Mouse (Mus musculus) MEL (cell line): ENCODE results near the gene Ipo5. TPM values are rescaled to one million over a fixed set of nuclear protein-coding genes. Genes with fewer than 3 reads are reported as not detected.

Source experiments
- DNase-seq: peaks from one replicate; pipeline ENCODE4 v3.0.0; 2011; ENCODE audit warnings: low read depth, low spot score
- H3K27ac ChIP-seq: 2 replicates; pipeline ENCODE4 v1.5.1; 2012; ENCODE audit warnings: low read depth, mild to moderate bottlenecking, control low read depth, low read length, moderate library complexity; ENCODE audit not compliant: control insufficient read depth
- H3K27me3 ChIP-seq, 2 experiments: fragments of 150-350 bp in 1 of 2; sonication (generic) in 1 of 2; 2 replicates each; pipeline ENCODE4 v1.6.1; 2012; ENCODE audit warnings: low read length in 2 of 2, mild to moderate bottlenecking in 2 of 2, improper control_type of control experiment in 1 of 2, moderate library complexity in 1 of 2; ENCODE audit not compliant: insufficient read depth in 2 of 2, control insufficient read depth in 1 of 2
- H3K36me3 ChIP-seq, 2 experiments: 2 replicates each; pipeline ENCODE4 v1.6.1; 2012 to 2014; ENCODE audit warnings: low read length in 2 of 2, improper control_type of control experiment in 1 of 2, inconsistent platforms in 1 of 2, mild to moderate bottlenecking in 1 of 2; ENCODE audit not compliant: insufficient read depth in 2 of 2, control insufficient read depth in 1 of 2
- H3K4me1 ChIP-seq, 2 experiments: fragments of 150-350 bp in 1 of 2; sonication (generic) in 1 of 2; 2 replicates each; pipeline ENCODE4 v1.6.1; 2012; ENCODE audit warnings: low read length in 2 of 2, improper control_type of control experiment in 1 of 2, mild to moderate bottlenecking in 1 of 2; ENCODE audit not compliant: insufficient read depth in 2 of 2, control insufficient read depth in 1 of 2
- H3K4me3 ChIP-seq, 2 experiments: fragments of 150-350 bp in 1 of 2; sonication (generic) in 1 of 2; 2 replicates each; pipeline ENCODE4 v1.5.1; 2012; ENCODE audit warnings: low read depth in 2 of 2, low read length in 2 of 2, mild to moderate bottlenecking in 2 of 2, moderate library complexity in 2 of 2, control low read depth in 1 of 2, improper control_type of control experiment in 1 of 2; ENCODE audit not compliant: control insufficient read depth in 1 of 2, insufficient read depth in 1 of 2
- H3K79me2 ChIP-seq: 2 replicates; pipeline ENCODE4 v1.6.1; 2012; ENCODE audit warnings: mild to moderate bottlenecking, low read length, moderate library complexity; ENCODE audit not compliant: control insufficient read depth, poor library complexity, insufficient read depth
- H3K9ac ChIP-seq: 2 replicates; pipeline ENCODE4 v1.6.1; 2012; ENCODE audit warnings: low read depth, mild to moderate bottlenecking, control low read depth, low read length, moderate library complexity; ENCODE audit not compliant: control insufficient read depth, poor library complexity, severe bottlenecking
- H3K9me3 ChIP-seq: fragments of 150-350 bp; sonication (generic); replicated peaks from 2 replicates; pipeline ENCODE4 v1.6.1; 2012; ENCODE audit warnings: mild to moderate bottlenecking, low read length, improper control_type of control experiment, moderate library complexity; ENCODE audit not compliant: insufficient read depth
- BHLHE40 ChIP-seq: IDR thresholded peaks from 2 replicates; pipeline ENCODE4 v1.6.1; 2012; ENCODE audit warnings: low read depth, mild to moderate bottlenecking, inconsistent platforms, low read length, improper control_type of control experiment, borderline replicate concordance
- CHD1 ChIP-seq: IDR thresholded peaks from 2 replicates; pipeline ENCODE4 v1.6.1; 2012; ENCODE audit warnings: low read depth, mild to moderate bottlenecking, inconsistent platforms, low read length, improper control_type of control experiment
- CTCF ChIP-seq, 3 experiments: IDR thresholded peaks in 2 of 3; conservative IDR thresholded peaks in 1 of 3; 2 replicates each; pipeline ENCODE4 v1.5.1; 2011 to 2012; ENCODE audit warnings: low read length in 3 of 3, low read depth in 2 of 3, mild to moderate bottlenecking in 2 of 3, improper control_type of control experiment in 1 of 3, inconsistent platforms in 1 of 3, mixed read lengths in 1 of 3, moderate library complexity in 1 of 3; ENCODE audit not compliant: control insufficient read depth in 1 of 3, insufficient read depth in 1 of 3, poor library complexity in 1 of 3, severe bottlenecking in 1 of 3
- ELF1 ChIP-seq: IDR thresholded peaks from 2 replicates; pipeline ENCODE4 v1.6.1; 2014; ENCODE audit warnings: low read depth, mild to moderate bottlenecking, inconsistent platforms, low read length, improper control_type of control experiment, moderate library complexity
- ETS1 ChIP-seq: IDR thresholded peaks from 2 replicates; pipeline ENCODE4 v1.6.1; 2012; ENCODE audit warnings: low read depth, mild to moderate bottlenecking, inconsistent platforms, low read length, improper control_type of control experiment, moderate library complexity
- JUND ChIP-seq: IDR thresholded peaks from 2 replicates; pipeline ENCODE4 v1.6.1; 2011; ENCODE audit warnings: low read depth, mild to moderate bottlenecking, improper control_type of control experiment, low read length
- MAFK ChIP-seq: IDR thresholded peaks from 2 replicates; pipeline ENCODE4 v1.6.1; 2011; ENCODE audit warnings: low read depth, mild to moderate bottlenecking, low read length, improper control_type of control experiment, borderline replicate concordance
- MAX ChIP-seq: IDR thresholded peaks from 2 replicates; pipeline ENCODE4 v1.6.1; 2011; ENCODE audit warnings: low read length, improper control_type of control experiment
- RAD21 ChIP-seq: IDR thresholded peaks from 2 replicates; pipeline ENCODE4 v1.6.1; 2011; ENCODE audit warnings: mild to moderate bottlenecking, low read depth, low read length, improper control_type of control experiment
- RCOR1 ChIP-seq: IDR thresholded peaks from 2 replicates; pipeline ENCODE4 v1.6.1; 2012; ENCODE audit warnings: low read depth, mild to moderate bottlenecking, inconsistent platforms, low read length, improper control_type of control experiment
- SMC3 ChIP-seq: IDR thresholded peaks from 2 replicates; pipeline ENCODE4 v1.6.1; 2011; ENCODE audit warnings: low read depth, low read length, improper control_type of control experiment
- TBP ChIP-seq: IDR thresholded peaks from 2 replicates; pipeline ENCODE4 v1.8.0; 2011; ENCODE audit warnings: low read depth, low read length, improper control_type of control experiment
- TCF12 ChIP-seq: IDR thresholded peaks from 2 replicates; pipeline ENCODE4 v1.6.1; 2014; ENCODE audit warnings: low read depth, mild to moderate bottlenecking, inconsistent platforms, low read length, improper control_type of control experiment, moderate library complexity
- UBTF ChIP-seq: IDR thresholded peaks from 2 replicates; pipeline ENCODE4 v1.6.1; 2012; ENCODE audit warnings: low read depth, mild to moderate bottlenecking, inconsistent platforms, low read length, improper control_type of control experiment, moderate library complexity, borderline replicate concordance; ENCODE audit not compliant: insufficient read depth
- USF1 ChIP-seq: IDR thresholded peaks from 2 replicates; pipeline ENCODE4 v1.6.1; 2014; ENCODE audit warnings: low read depth, mild to moderate bottlenecking, inconsistent platforms, low read length, improper control_type of control experiment, moderate library complexity
- ZC3H11A ChIP-seq: IDR thresholded peaks from 2 replicates; pipeline ENCODE4 v1.6.1; 2012; ENCODE audit warnings: low read depth, mild to moderate bottlenecking, inconsistent platforms, low read length, improper control_type of control experiment
- polyA plus RNA-seq, 2 experiments: library from polyadenylated mRNA; stranded (reverse) in 1 of 2; unstranded in 1 of 2; fragments of >175 nt in 1 of 2; fragments of >200 nt in 1 of 2; gene quantifications; 2 replicates each; pipeline versions ENCODE4 v1.2.1 to v1.2.4; 2012; ENCODE audit warnings: low replicate concordance in 2 of 2, low read depth in 1 of 2; ENCODE audit not compliant: insufficient read length in 2 of 2, insufficient read depth in 1 of 2, missing spikeins in 1 of 2
- total RNA-seq: library from RNA; depleted of rRNA; stranded (reverse); fragments of 300-350 nt; gene quantifications from 2 replicates; pipeline ENCODE4 v1.2.3, GENCODE M21; 2012

Gene Ipo5
- total and polyA plus RNA-seq, 3 experiments: 32.1 to 193 (median 157) TPM

GRCm38 (mm10) chr14:120968723-120969122 is 57.7 kb downstream of the Ipo5 start (continued):
- no peak for TF ChIP-seq USF1

- no peak overlapping the region for H3K27ac ChIP-seq
- H3K4me3 ChIP-seq: no peak overlapping the region
- no peak for DNase-seq
Measured at GRCm38 (mm10) chr14:120969673-120970072, 58.6 kb downstream of the Ipo5 start.

GRCm38 (mm10) chr14:120970637-120971036 is 59.6 kb downstream of the Ipo5 start:
- Histone ChIP-seq H3K9me3 (no peaks in the 10 kb centered on the region), H3K4me3 (no peak overlapping the region), H3K79me2 (no peaks in the 10 kb centered on the region), H3K4me1 (no peaks in the 10 kb centered on the region), H3K27ac (no peak overlapping the region), H3K36me3 (no peaks in the 10 kb centered on the region), H3K9ac (no peak overlapping the region), H3K27me3 (no peaks in the 10 kb centered on the region)
- DNase-seq: peak; percentile 24
- no peak for TF ChIP-seq UBTF
- TF ChIP-seq CTCF (IDR thresholded peaks at IDR 0.05 in 2 of 3, conservative IDR thresholded peaks at IDR 0.05 in 1 of 3; ENCODE audit: control insufficient read depth in 1 of 3, insufficient read depth in 1 of 3, low read depth in 2 of 3, low read length in 3 of 3, poor library complexity in 1 of 3, severe bottlenecking in 1 of 3): peak; percentile 32 to 70 (median 51); a peak in 5 of 6 replicates
- no peak for TF ChIP-seq MAFK
- TF ChIP-seq RAD21: peak; percentile 22
- peak; percentile 3; the same call in 1 of the 2 replicates for TF ChIP-seq ZC3H11A
- TF ChIP-seq SMC3: peak; percentile 43

More at GRCm38 (mm10) chr14:120969673-120970072, 58.6 kb downstream of the Ipo5 start:
- TF ChIP-seq CHD1 (no peak), SMC3 (no peak), ETS1 (no peak), MAFK (no peak), TCF12 (no peak), TBP (no peak), ELF1 (no peak), JUND (no peak), ZC3H11A (no peak), MAX (no peak), BHLHE40 (no peak), RCOR1 (no peak)
- TF ChIP-seq, all 39 proteins: peak for 0
- Histone ChIP-seq H3K36me3 (no peaks in the 10 kb centered on the region), H3K9me3 (no peaks in the 10 kb centered on the region), H3K9ac (no peak overlapping the region), H3K27me3 (no peaks in the 10 kb centered on the region), H3K4me1 (no peaks in the 10 kb centered on the region), H3K79me2 (no peaks in the 10 kb centered on the region)
